Mouse (Mus musculus): Measurements from ENCODE around the gene Clba1.

GRCm38 (mm10) chr12:112822676-112823075 is 13.9 kb downstream of the Clba1 start:
- TF ChIP-seq POLR2A (IDR thresholded peaks at IDR 0.05; ENCODE audit: low read depth, low read length) (no peak), CTCF (conservative IDR thresholded peaks at IDR 0.05; ENCODE audit: insufficient read depth, insufficient read length, low read depth, low read length) (no peak)
